Mouse (Mus musculus) lung, postnatal 25 days (tissue): ENCODE measurements around the gene Egln2.
A peak's percentile ranks its signal among the peaks of the same experiment; 100 is the strongest.

Experiments used
- DNase-seq: peaks from one replicate; pipeline ENCODE4 v3.0.0; 2022; ENCODE audit warnings: low spot score

Gene Egln2

GRCm38 (mm10) chr7:27132588-27132987 is 34.0 kb downstream of the Egln2 start:
- DNase-seq, result no peak

DNA sequence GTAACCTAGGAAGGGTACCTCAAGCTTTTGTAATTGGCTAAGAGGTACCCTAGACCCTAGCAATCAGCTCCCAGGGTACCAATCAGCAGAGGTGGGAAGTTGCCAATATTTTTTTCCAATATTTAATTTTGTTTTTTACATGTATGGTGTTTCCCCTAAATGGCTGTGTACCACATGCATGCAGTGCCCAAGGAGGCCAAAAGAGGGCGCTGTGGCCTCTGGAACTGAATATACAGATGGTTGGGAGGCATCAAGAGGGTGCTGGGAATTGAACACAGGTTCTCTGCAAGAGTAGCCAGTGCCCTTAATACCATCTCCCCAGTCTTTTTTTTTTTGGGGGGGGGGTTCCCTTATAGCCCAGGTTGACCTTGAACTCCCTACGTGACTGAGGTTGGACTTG is 35.2 kb downstream of the Egln2 start:
- DNase-seq, result no peak

- no peak for DNase-seq
Measured at GRCm38 (mm10) chr7:27130521-27131370, 35.9 kb downstream of the Egln2 start.

- DNase-seq, result no peak
Measured at GRCm38 (mm10) chr7:27129811-27130210, 36.8 kb downstream of the Egln2 start.

GRCm38 (mm10) chr7:27128946-27129345 is 37.7 kb downstream of the Egln2 start:
- DNase-seq, result no peak

DNA sequence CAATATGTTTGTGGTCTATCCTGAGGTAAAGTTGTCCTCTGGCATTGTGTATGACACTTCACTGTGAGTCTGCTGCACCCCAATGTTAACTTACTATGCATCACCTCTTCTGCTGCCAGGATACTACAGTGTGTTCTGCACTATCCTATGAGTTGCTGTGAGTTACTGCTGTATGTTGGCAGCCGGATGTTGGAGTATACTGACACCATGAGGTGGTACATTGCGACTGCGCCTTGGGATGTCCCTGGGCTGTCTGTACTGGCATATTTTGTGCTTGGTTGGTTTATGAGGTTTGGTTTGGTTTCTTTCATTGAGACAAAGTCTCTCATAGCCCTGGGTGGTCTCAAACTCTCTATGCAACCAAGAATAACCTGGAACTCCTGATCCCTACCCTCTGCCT is 38.4 kb downstream of the Egln2 start:
- peak; percentile 53 for DNase-seq

DNA sequence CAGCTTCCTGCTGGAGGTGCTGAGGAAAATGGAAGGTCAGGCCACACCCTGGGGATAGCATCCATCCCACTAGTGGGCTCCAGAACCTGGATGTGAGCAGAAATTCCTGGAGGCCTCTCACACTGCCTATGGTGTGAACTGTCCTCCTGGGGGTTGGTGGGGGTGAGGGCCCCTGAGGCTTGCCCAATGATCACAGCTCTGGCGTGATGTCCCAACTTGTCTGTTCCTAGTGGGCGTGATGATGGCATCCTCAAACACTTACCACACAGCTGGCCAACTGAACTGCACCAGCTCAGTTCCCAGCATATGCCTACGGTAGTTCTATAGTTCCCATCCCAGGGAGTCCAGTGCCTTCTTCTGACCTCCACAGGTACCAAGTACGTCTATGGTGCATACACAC is 41.6 kb downstream of the Egln2 start:
- no peak for DNase-seq

GRCm38 (mm10) chr7:27124305-27124832 is 42.2 kb downstream of the Egln2 start:
- DNase-seq, result no peak

DNA sequence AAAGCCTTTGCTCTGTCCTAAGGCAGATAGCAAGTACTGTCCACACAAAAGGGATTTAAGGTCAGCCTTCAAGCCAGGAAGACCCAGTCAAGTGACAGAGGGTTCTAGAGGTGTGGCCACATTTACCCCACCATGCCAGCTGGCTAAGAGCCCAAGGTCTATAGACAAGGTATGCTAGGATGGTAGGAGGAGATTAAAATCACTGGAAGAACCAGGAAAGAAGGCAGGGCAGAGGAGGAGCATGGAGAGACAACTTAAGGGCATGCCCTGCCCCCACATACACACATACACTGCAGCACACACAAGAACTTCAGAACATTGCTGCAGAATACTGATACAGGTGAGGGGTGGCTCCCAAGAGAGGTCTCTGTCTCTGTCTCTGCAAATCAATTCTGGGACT is 46.9 kb downstream of the Egln2 start, which contains the start of gene Cyp2f2:
Gene Cyp2f2 (plus strand): TSS at position 234 of the 400 bp plus-strand sequence.
- peak; percentile 51 for DNase-seq

- peak; percentile 86 for DNase-seq
Measured at GRCm38 (mm10) chr7:27118033-27118511, 48.5 kb downstream of the Egln2 start.

DNA sequence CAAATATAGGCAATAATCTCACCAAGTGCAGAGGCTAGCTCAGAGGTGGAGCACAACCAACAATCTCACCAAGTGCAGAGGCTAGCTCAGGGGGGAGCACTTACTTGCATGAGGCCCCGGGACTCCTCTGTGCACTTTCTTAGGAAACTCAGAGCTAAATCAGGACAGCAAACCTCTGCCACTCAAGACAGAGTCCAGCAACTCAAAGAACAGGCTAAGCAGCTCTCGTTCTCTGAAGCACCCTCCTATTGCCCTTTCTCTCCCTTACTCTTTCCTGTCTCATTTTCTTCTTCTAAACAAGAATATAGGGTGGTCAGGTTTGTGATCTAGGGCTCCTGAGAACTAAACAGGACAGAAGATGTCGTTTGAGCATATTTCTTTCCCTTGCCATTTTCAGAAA is 54.6 kb downstream of the Egln2 start:
- DNase-seq, result no peak

DNA sequence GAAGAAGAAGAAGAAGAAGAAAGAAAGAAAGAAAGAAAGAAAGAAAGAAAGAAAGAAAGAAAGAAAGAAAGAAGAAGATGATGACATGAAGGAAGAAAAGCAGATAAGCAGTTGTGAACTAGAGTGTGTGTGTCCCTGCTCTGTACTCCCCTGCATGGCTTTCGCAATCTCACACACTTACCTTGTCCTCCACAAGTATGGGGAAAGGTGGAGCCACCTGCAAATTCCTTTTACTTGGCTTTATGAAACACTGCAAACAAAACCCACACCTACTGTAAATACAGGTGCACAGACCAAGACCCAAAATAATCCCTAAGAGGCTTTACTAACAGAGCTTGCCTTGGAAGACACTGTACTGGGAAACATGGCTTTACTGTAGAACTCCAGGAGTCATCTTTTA is 55.6 kb downstream of the Egln2 start:
- peak; percentile 74 for DNase-seq

GRCm38 (mm10) chr7:27110327-27110726 is 56.3 kb downstream of the Egln2 start:
- DNase-seq, result peak; percentile 59
